Mouse (Mus musculus) stomach, postnatal 0 days (tissue): Measurements from ENCODE around the gene Dapk2. TPM values are rescaled to one million over a fixed set of nuclear protein-coding genes. Genes with fewer than 3 reads are reported as not detected.

Experiments used
- ATAC-seq: fragments of 200-750 bp; cut with Nextera tagmentation; 2 replicates; pipeline ENCODE4 v1.8.0; 2017; ENCODE audit not compliant: low FRiP score, low TSS enrichment
- DNase-seq: peaks from one replicate; pipeline ENCODE4 v3.0.0-alpha.2; 2016; ENCODE audit warnings: low spot score
- H3K27ac ChIP-seq: fragments of 300-500 bp; sonication (generic); replicated peaks from 2 replicates; pipeline ENCODE4 v1.5.1; 2014; ENCODE audit warnings: mild to moderate bottlenecking, control low read depth
- H3K27me3 ChIP-seq: fragments of 300-500 bp; sonication (generic); 2 replicates; pipeline ENCODE4 v1.6.1; 2014; ENCODE audit warnings: low read length; ENCODE audit not compliant: control insufficient read depth, insufficient read depth
- H3K36me3 ChIP-seq: fragments of 300-500 bp; sonication (generic); 2 replicates; pipeline ENCODE4 v1.6.1; 2014; ENCODE audit warnings: low read length, mixed read lengths; ENCODE audit not compliant: control insufficient read depth, insufficient read depth
- H3K4me1 ChIP-seq: fragments of 300-500 bp; sonication (generic); replicated peaks from 2 replicates; pipeline ENCODE4 v1.6.1; 2014; ENCODE audit warnings: antibody characterized with exemption; ENCODE audit not compliant: control insufficient read depth, insufficient read depth
- H3K4me2 ChIP-seq: fragments of 300-500 bp; sonication (generic); replicated peaks from 2 replicates; pipeline ENCODE4 v1.6.1; 2014; ENCODE audit warnings: low read depth, mild to moderate bottlenecking, control low read depth, moderate library complexity
- H3K4me3 ChIP-seq: fragments of 300-500 bp; sonication (generic); 2 replicates; pipeline ENCODE4 v1.5.1; 2014; ENCODE audit warnings: low read depth, low read length, control low read depth
- H3K9ac ChIP-seq: fragments of 300-500 bp; sonication (generic); 2 replicates; pipeline ENCODE4 v1.6.1; 2014; ENCODE audit warnings: mild to moderate bottlenecking, low read length, control low read depth, mixed read lengths
- H3K9me3 ChIP-seq: fragments of 300-500 bp; sonication (generic); 2 replicates; pipeline ENCODE4 v1.6.1; 2016; ENCODE audit warnings: low read length; ENCODE audit not compliant: control insufficient read depth
- CTCF ChIP-seq: IDR thresholded peaks from 2 replicates; pipeline ENCODE4 v1.5.1; 2016; ENCODE audit warnings: antibody characterized with exemption, low read depth, mild to moderate bottlenecking, moderate library complexity
- EP300 ChIP-seq: optimal IDR thresholded peaks from 2 replicates; pipeline ENCODE3; 2016; ENCODE audit warnings: antibody characterized with exemption
- WGBS: fragments of 180-500 bp; shearing (Covaris S2); extraction: QIAGEN DNeasy Blood & Tissue Kit; methylation state at CpG from one replicate; pipeline ENCODE4 v1.1.7; 2014; 5-methylcytosine and 5-hydroxymethylcytosine counted together
- polyA plus RNA-seq: library from polyadenylated mRNA; unstranded; fragments of >200 nt; fragmentation: Nextera tagmentation; extraction: Ambion mirVana; gene quantifications from 2 replicates; pipeline ENCODE4 v1.2.1, GENCODE M21; 2015

Dapk2 gene
- polyA plus RNA-seq, 1 experiment from 2014 or later = 11.8 TPM

GRCm38 (mm10) chr9:66181826-66182678 lies 24.0 kb downstream of the Dapk2 start:
- Histone ChIP-seq H3K4me1 (no peaks in the 10 kb centered on the region), H3K36me3 (no peaks in the 10 kb centered on the region), H3K9ac (no peak overlapping the region), H3K9me3 (no peaks in the 10 kb centered on the region), H3K27me3 (no peaks in the 10 kb centered on the region), H3K4me3 (no peak overlapping the region), H3K27ac (peak overlapping the region; percentile 69), H3K4me2 (no peak overlapping the region)
- DNase-seq (no peak), ATAC-seq (no peak)
- no peak for TF ChIP-seq EP300
- TF ChIP-seq CTCF = no peak
- WGBS = 48% methylated on average over 11 of the region's 11 CpGs

- H3K36me3 ChIP-seq = no peaks in the 10 kb centered on the region
- WGBS = 63% methylated on average over 3 of the region's 3 CpGs
- TF ChIP-seq EP300 (no peak), CTCF (no peak)
- no peaks in the 10 kb centered on the region for H3K27me3 ChIP-seq
- ATAC-seq = peak; percentile 77
- no peaks in the 10 kb centered on the region for H3K4me1 ChIP-seq
- H3K4me2 ChIP-seq = no peak overlapping the region
- no peak overlapping the region for H3K9ac ChIP-seq
- H3K9me3 ChIP-seq = no peaks in the 10 kb centered on the region
- DNase-seq = peak; percentile 33
- H3K4me3 ChIP-seq = no peak overlapping the region
- H3K27ac ChIP-seq = peak overlapping the region; percentile 53; the same call in 1 of the 2 replicates
Observed at GRCm38 (mm10) chr9:66182679-66182993, 24.6 kb downstream of the Dapk2 start.

DNA sequence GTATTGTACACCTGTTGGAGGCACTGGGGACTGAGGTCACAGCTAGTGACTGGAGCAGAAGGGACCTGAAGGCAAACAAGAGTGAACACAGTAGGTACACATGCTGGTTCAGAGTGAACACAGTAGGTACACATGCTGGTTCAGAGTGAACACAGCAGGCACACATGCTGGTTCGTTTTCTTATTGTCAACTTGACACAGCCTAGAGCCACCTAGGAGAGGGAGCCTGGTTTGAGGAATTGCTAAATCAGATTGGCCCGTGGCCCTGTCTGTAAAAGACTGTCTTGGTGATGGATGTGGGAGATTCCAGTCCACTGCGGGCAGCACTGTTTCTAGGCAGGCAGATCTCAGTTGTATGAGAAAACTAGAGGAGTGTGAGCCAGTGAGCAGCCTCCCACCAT lies 25.0 kb downstream of the Dapk2 start:
- no peak for ATAC-seq

GRCm38 (mm10) chr9:66184572-66184971 lies 26.5 kb downstream of the Dapk2 start:
- H3K9ac ChIP-seq = no peak overlapping the region
- no peaks in the 10 kb centered on the region for H3K36me3 ChIP-seq
- no peaks in the 10 kb centered on the region for H3K27me3 ChIP-seq
- TF ChIP-seq EP300 (no peak), CTCF (no peak)
- H3K4me1 ChIP-seq = no peaks in the 10 kb centered on the region
- no peak overlapping the region for H3K27ac ChIP-seq
- H3K9me3 ChIP-seq = no peaks in the 10 kb centered on the region
- no peak overlapping the region for H3K4me3 ChIP-seq
- 80% methylated on average over 5 of the region's 5 CpGs for WGBS
- no peak overlapping the region for H3K4me2 ChIP-seq
- DNase-seq = no peak
- no peak for ATAC-seq

More for the DNA sequence above, 25.0 kb downstream of the Dapk2 start:
- DNase-seq = no peak
- Histone ChIP-seq H3K36me3 (no peaks in the 10 kb centered on the region), H3K4me1 (no peaks in the 10 kb centered on the region), H3K9me3 (no peaks in the 10 kb centered on the region), H3K27ac (no peak overlapping the region), H3K9ac (no peak overlapping the region), H3K4me2 (no peak overlapping the region), H3K4me3 (no peak overlapping the region), H3K27me3 (no peaks in the 10 kb centered on the region)
- 53% methylated on average over 3 of the region's 3 CpGs for WGBS
- TF ChIP-seq CTCF (no peak), EP300 (no peak)

DNA sequence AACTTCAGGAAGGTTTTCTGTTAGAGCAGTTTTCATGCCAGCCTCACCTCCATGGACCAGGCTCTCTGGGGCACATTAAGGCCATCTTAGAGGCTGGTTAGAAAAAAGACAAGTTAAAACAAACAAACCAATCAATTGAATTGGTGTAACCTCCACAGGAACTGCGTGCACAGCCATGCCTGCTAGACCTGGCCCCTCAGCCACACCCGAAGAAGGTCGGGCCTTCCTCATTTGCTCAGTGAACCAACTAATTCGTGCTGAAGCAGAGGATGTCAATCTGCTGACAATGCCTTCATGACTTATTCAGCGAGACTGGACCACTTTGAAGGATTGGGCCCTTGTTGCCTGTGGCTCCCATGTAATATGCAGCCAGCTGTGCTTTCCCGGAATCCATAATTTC lies 28.4 kb downstream of the Dapk2 start:
- peak; percentile 33 for DNase-seq
- Histone ChIP-seq H3K36me3 (no peaks in the 10 kb centered on the region), H3K4me2 (no peak overlapping the region), H3K9me3 (no peaks in the 10 kb centered on the region), H3K9ac (no peak overlapping the region), H3K27me3 (no peaks in the 10 kb centered on the region), H3K4me1 (no peaks in the 10 kb centered on the region), H3K4me3 (no peak overlapping the region), H3K27ac (no peak overlapping the region)
- 40% methylated on average over 6 of the region's 6 CpGs for WGBS
- no peak for ATAC-seq
- TF ChIP-seq CTCF (no peak), EP300 (no peak)

DNA sequence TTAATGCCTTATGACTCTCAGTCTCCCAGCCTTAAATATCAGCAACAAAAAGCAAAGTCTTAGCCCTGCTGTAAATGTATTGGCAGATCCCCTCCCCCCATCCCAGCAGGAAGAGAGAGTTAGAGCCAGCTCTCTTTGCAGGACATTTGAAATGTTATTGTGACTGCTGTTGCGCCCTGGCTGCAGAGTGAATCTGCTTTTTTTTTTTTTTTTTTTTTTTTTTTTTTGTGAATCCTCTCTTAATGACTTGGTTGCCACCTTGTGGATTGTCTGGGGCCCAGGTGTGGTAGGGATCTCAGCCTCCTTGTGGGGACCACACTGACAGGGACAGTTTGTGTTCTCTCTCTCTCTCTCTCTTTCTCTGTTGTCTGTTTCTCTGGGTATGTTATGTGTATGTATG lies 31.0 kb downstream of the Dapk2 start:
- TF ChIP-seq CTCF = peak; percentile 32; the same call in 1 of the 2 replicates
- no peak for TF ChIP-seq EP300
- no peak for ATAC-seq
- 74% methylated on average over 1 of the region's 1 CpGs for WGBS
- no peak for DNase-seq
- Histone ChIP-seq H3K9ac (no peak overlapping the region), H3K4me2 (no peak overlapping the region), H3K4me3 (no peak overlapping the region), H3K27ac (no peak overlapping the region), H3K27me3 (no peaks in the 10 kb centered on the region), H3K9me3 (no peaks in the 10 kb centered on the region), H3K4me1 (no peaks in the 10 kb centered on the region), H3K36me3 (no peaks in the 10 kb centered on the region)
